Mouse (Mus musculus) left cerebral cortex, postnatal 25 days (tissue): ENCODE results near the gene Mta1. TPM values are rescaled to one million over a fixed set of nuclear protein-coding genes. Genes with fewer than 3 reads are reported as not detected.
A peak's percentile ranks its signal among the peaks of the same experiment; 100 is the strongest.

Source experiments
- DNase-seq, 2 experiments: peaks; one replicate each; pipeline ENCODE4 v3.0.0; 2022; ENCODE audit warnings: low spot score in 2 of 2, mixed read lengths in 1 of 2
- intact Hi-C: fragments of 180-260 bp; cut with DNase I; formaldehyde crosslinking; loops from one replicate; pipeline ENCODE4 v1.15.1; 2025
- total RNA-seq, 2 experiments: library from RNA; stranded (reverse); gene quantifications; 2 replicates each; pipeline ENCODE4 v1.2.3; 2021

The Mta1 gene
- total RNA-seq, 2 experiments from 2014 or later, result 76.7 to 82.7 TPM

DNA sequence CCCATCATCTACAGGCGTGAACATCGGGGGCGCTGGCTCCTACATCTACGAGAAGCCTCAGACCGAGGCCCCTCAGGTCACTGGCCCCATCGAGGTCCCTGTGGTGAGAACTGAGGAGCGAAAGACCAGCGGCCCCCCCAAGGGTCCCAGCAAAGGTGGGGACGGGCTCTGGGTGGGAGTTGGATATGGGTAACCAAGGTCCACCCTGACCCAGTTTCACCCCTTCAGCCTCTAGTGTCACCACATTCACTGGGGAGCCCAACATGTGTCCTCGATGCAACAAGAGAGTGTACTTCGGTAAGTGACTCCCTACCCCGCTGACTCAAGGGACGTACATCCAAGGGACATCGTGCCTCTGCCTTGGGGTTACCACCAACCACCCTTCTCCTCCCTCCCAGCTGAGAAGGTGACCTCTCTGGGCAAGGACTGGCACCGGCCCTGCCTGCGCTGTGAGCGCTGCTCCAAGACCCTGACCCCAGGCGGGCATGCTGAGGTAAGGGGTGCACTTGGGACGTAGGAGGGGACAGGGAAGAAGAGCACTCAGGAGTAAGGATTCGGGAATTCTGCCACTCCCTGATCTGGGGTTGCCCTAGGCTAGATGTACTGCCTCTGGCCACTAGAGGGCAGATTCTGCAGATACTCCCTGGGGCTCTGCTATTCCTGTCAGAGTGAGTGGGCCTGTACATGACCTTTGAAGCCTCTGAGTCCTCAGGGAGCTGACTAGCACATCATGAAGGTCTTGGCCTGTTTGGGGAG lies 46.1 kb downstream of the Mta1 start:
- intact Hi-C loops, result no loop called here
- peak; percentile 43 to 54 for DNase-seq

GRCm38 (mm10) chr12:113144886-113145285 lies 46.8 kb downstream of the Mta1 start:
- intact Hi-C loops, result no loop called here
- no peak for DNase-seq

DNA sequence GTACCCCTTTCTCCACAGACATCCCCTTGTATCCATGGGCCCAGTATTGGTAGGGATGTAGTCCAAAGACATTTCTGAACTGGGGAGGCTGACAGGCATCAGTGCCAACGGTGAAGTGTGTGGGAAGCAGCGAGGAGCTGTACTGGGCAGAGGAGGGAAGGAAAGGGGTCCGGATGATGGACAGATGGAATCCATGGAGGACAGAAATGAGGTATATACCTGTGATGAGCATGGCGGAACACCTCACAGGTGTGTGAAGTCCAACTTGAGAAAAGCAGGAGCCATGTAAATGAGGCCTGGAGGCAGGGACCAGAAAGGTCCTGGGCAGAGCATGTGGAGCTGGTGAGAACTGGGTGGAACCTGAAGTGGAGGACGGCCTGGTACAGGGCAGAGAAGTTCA lies 47.5 kb downstream of the Mta1 start:
- no peak for DNase-seq
- intact Hi-C loops, result no loop called here

- peak; percentile 76 to 85 for DNase-seq
- intact Hi-C loops, result loop anchor here (1.0 kb wide), 1 partner anchor 41 kb away; no protein-coding TSS in a partner anchor
These were observed 48.3 kb downstream of the Mta1 start, which contains the start of gene Crip1 for GRCm38 (mm10) chr12:113146112-113147057. Crip1 (plus strand) TSS chr12:113146316.

DNA sequence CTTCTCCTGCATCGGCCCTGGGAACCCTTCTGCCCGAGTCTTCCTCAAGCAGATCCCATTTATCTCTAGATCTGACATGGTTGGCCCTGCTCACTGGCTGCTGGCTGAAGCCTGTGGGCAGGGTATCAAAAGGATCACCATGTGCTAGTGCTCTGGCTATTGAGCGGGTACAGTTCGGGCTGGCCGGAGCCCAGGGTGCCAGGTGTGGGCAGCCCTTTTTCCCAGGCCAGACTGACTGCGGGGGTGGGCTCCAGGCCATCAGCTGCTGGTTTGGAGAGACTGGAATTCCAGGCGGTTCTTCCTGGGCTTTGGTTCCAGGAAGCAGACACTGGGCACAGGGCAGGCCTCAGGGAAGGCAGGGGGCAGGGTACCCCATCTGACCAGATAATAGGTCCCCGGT lies 49.4 kb downstream of the Mta1 start:
- DNase-seq, result no peak
- intact Hi-C loops, result no loop called here

DNA sequence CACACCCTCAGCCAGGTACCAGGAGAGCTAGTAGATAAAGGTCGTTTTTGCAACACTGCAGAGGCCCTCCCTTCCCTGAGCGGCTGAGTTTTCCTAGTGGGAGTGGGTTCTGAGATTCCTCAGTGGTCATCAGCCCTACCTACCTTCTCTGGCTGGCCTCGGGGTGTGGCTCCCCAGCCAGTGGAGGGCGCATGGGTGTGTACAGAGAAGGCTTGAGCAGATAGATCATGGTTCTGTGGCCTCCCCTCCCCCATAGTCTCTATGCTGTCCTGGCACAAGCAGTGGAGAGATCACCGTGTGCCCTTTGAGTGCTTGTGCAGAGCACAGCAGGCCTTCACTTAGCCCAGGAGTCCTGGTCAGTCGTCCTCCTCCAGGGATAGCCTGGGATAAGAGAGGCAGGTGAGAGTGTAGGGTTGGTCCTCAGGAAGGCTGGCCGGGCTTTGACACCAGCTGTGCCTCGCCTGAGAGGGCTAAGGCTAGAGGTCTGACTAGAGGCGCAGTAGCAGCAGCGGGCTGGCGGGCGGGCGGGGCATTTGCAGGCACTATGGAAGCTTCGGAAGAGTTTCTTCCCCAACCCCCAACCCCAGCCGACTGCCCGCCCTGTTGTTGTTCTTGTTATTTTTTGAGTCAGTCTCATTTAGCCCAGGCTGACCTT lies 50.4 kb downstream of the Mta1 start:
- no peak for DNase-seq
- intact Hi-C loops, result no loop called here

- no peak for DNase-seq
- intact Hi-C loops, result no loop called here
These were observed 51.3 kb downstream of the Mta1 start for GRCm38 (mm10) chr12:113149341-113149740.

DNA sequence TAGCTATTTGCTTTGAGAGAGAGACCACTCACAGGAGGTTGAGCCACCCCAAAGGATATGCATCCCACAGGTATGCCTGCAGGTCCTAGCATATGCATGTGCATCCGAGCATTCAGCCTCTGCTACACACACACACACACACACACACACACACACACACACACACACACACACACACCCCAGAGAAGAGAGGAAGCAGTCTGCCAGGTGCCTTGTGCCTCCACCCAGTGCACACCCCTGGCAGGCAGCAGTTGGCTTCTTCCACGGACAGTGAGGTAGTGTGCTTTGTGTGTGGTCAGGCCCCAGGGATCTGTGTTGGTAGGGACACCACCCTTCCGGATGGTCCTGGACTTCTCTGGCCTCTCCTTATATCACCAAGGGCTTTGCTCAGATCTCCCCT lies 51.8 kb downstream of the Mta1 start:
- intact Hi-C loops, result no loop called here
- DNase-seq, result no peak

DNA sequence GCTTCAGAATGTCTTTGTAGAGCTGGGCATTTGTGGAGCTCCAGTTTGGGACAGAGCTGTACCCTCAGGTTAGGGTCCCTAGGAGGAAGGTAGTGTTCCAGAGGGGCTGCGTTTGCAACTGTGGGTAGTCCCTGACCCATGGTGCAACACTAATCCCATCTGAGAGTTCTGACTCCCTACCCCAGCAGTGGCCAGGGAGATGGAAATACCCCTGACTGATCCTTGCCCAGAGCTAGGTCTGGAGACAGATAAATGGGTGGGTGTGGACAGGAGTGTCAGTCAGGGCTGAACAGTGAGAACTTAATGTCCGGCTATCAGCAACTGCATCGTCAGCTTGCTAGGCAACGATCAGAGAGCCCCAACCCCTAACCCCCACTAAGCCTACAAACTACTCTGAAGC lies 52.5 kb downstream of the Mta1 start:
- no peak for DNase-seq
- intact Hi-C loops, result no loop called here

- intact Hi-C loops, result no loop called here
- no peak for DNase-seq
These were observed 53.0 kb downstream of the Mta1 start for GRCm38 (mm10) chr12:113151046-113151445.

DNA sequence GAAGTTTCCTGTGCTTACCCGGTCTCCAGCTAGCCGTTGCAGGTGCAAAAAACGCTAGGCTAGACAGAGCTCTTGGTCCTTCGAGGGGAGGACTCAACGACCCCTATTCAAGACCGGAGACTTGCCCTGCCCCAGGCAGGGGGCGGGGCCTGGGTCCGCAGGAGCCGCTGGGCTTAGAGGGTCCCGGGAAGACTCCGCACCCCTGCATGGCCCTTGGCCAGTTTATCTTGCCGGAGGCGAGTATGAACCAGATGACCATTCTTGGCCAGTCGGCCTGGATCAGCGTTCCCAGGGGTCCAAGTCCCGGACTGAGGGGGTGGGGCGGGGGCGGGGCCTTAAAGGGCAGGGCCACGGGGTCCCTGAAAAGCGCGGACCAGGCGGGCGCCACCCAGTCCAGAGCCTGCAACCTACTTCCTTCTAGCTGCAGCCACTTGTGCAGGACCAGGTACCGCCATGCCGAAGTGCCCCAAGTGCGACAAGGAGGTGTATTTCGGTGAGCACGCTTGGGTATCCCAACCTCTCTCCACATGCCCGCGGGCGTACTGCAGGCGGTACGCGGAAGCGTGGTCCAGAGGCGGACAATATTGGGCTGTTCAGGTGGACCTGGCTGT lies 53.7 kb downstream of the Mta1 start:
- no peak for DNase-seq
- intact Hi-C loops, result no loop called here

GRCm38 (mm10) chr12:113152272-113152661 lies 54.2 kb downstream of the Mta1 start:
- no peak for DNase-seq
- intact Hi-C loops, result no loop called here

- no peak for DNase-seq
- intact Hi-C loops, result no loop called here
These were observed 55.0 kb downstream of the Mta1 start for GRCm38 (mm10) chr12:113152991-113153525.

- intact Hi-C loops, result no loop called here
- DNase-seq, result no peak
These were observed 55.9 kb downstream of the Mta1 start for GRCm38 (mm10) chr12:113153971-113154370.

GRCm38 (mm10) chr12:113154747-113155075 lies 56.6 kb downstream of the Mta1 start:
- intact Hi-C loops, result loop anchor here (5.0 kb wide), 1 partner anchor 152 kb away; the partner anchor contains the start of gene Brf1
- no peak for DNase-seq

DNA sequence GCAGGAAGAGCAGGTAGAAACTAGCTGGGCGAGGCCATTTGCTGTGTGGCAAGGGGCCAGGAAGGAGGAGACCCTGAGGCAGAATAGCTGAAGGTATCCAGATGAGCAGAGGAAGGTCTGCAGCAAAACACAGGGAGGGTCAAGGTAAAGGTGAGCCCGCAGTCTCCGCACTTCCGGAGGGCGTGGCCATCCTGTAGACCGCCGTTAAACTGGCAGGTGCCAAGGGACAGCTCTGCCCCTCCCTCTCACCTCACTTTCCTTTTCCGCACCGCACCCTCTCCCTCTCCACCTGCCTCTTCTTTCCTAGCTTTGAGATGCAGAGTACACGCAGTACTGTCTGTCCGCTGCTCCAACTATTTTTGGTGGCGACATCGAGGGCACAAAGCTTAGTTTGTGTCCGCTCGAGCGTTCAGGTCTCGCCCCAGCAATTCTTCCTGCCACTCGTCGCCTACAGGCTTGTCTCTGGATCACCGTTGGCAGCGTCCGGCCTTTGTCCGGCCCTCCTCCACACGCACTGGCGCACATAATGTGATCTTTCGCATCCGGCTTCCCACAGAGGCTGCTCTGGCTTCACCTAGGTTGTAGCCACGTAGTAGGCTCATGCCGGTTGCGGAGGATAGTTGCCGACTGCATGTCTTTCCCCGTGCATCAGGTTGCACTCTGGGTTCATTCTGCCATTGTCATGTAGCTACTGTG lies 57.1 kb downstream of the Mta1 start:
- intact Hi-C loops, result loop anchor here (5.0 kb wide), 1 partner anchor 153 kb away; the partner anchor contains the start of gene Brf1
- peak in 1 of 2 experiments; percentile 39 for DNase-seq

DNA sequence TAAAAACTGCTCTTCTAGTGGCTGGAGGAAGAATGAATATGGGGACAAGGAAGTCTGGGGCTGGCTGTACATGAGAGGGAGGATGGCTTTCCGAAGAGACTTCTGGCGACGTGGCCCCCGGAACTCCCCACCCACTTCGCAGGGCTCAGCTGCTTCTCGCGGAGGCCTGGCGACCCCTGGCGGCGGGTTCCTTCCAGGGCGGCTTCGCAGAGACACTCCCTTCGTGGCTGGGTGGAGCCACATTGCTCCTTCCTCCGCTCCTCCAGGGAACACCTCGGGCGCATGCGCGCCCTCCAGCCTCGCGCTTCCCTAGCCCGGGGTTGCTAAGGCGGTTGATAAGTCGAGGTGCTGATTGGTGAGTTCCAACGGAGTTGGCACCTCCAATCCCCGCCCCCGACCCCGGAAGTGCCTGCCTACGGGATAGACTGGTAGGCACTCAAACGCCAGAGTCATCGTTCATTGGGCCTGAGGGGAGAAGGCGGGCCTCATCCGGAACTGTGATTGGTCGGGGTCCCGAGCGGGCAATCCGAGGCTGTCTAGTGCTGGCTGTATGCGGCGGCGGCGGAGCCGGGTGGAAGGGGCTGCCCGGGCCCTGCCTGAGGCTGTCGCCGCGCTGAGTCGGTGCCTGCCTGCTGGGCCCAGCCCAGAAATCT lies 57.9 kb downstream of the Mta1 start, which contains the start of gene Tedc1:
Gene Tedc1 (plus strand): TSS at position 535 of the 653 bp plus-strand sequence.
- DNase-seq, result peak; percentile 99 to 100
- intact Hi-C loops, result loop anchor here (5.0 kb wide), 1 partner anchor 154 kb away; the partner anchor contains the start of gene Brf1

DNA sequence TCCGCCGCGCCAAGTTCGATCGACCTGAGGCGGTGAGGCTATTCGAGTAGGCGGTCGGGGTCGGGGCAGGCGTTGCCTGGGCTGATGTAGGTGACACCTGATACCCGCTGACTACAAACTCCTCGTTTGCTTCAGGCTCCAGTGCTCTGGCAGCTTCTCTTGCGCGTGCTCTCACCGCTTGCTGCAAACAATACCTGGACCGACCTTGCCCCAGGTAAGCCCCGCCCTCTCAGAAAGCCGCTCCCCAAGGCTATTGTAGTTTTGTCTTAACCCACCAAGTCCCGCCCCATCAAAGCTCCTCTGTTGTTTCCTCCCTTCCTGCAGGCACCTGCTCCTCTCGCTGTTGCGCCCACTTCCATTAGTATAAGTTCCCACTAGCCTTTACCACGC lies 58.5 kb downstream of the Mta1 start:
- intact Hi-C loops, result loop anchor here (5.0 kb wide), 1 partner anchor 154 kb away; the partner anchor contains the start of gene Brf1
- no peak for DNase-seq
